Mouse (Mus musculus) right cerebral cortex, postnatal 10 days (tissue): ENCODE results near the gene Ccp110.

Experiments used
- DNase-seq, 2 experiments: peaks; one replicate each; pipeline ENCODE4 v3.0.0; 2021; ENCODE audit warnings: low spot score in 2 of 2

The Ccp110 gene

DNA sequence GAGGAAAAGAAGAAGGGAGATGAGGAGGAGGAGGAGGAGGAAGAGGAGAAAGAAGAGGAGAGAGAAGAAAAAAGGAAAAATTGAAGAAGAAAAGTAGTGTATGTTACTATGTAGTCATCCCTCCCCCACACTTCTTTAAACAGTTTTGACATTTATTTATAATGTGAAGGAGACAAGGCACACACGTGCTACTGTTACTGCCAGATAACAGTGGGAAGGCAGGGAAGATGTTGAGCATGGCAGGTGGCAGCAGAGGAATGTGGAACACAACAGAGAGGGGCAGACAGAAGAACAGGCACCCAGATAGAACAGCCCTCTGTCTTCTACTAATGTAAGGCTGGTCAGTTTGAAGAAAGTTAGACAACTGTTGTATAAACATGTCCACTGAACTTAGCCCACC is 57.3 kb downstream of the Ccp110 start:
- no peak for DNase-seq

DNA sequence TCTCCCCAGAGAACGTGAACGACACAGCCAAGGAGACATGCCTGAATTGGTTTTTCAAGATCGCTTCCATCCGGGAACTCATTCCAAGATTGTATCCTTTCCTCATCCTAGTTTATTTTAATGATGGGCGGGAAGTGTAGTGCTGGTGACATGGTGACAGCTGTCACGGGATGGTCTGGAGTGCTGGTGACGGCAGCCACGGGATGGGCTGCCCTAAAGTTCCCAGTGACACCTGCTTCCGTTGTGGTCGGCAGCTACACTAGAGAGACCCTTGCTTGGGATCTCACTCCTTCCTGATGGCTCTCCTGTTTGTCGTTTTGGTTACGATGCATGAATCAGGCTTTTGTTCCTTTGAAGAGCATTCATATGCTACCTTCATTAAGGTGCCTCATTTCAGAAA is 60.7 kb downstream of the Ccp110 start:
- no peak for DNase-seq

DNA sequence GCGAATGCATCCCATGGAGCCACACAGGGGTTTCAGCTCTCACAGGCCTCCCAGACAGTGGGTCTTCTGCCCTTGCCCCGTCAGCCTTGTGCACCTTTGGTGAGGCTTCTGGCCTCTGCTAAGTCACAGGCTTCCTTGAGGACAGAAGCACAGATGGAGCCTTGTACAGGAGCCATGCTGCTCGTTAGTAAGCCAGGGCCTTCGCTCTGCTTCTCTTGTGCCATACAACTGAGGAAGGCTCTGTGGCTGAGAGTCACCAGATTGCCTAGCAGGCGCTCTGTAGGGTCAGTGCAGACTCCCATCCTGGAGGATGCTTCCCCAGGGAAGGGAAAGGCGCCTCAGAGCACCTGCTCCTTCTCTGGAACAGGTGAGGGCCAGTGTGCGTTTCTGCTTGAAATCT is 63.6 kb downstream of the Ccp110 start:
- DNase-seq: no peak

GRCm38 (mm10) chr7:118776491-118776890 is 64.1 kb downstream of the Ccp110 start:
- no peak for DNase-seq

DNA sequence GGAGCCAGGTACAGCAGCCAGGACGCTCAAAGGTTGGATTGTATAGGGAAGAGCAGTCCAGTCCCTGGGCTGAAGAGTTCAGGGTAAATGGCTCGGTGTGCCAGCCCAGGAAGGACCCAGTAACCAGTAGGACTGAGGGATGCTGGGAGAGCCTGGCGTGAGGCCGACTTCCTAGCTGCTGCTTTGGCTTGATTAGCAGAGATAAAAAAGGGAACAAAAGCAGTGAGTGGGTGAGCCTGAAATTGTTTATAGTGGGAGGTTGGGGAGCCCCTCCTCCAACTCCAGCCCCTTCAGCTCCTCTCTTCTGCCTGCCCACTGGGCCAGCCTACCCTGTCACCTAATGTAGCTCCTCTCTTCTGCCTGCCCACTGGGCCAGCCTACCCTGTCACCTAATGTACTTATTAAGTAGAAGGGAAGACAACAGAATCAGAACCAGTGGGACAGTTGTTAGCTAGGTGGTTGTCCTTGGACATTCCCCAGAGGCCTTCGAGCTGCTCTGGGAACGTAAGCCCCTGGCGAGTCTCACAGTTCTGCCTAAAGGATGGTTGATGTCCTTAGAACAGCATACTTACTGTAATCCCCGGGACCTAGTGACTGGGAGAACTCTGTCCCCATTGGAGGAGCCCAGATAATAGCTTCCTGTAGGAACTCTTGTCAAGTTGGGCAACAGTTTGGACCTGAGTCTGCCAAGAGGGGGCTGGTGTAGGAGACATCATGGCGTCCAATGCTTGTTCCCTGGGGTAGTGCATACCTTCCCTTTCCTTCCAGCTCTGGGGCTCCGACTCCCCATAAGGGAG is 65.4 kb downstream of the Ccp110 start:
- peak; percentile 66 to 73 for DNase-seq

GRCm38 (mm10) chr7:118778561-118778960 is 66.2 kb downstream of the Ccp110 start:
- DNase-seq: no peak

- DNase-seq: no peak
These were observed 71.1 kb downstream of the Ccp110 start for GRCm38 (mm10) chr7:118783305-118784001.

DNA sequence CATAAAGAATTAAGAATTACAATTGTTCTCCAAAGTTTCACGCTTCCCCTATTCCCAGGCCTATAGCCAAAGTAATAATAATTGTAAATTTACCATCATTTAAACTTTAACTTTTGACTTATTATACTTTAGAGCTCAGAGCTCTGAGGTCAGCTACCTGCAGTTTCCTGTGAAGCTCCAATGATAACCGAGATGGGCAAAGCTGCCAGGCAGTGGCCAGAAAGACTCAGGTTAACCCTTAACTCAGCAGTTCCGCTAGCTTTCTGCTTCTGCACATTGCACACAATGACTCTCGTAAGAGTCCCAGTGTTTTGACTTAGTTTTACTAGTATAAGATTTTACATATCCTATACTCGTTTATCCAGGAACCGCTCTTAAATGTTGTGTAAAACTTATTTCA is 73.7 kb downstream of the Ccp110 start:
- no peak for DNase-seq
